Mouse (Mus musculus) layer of hippocampus, adult 11-12 months (tissue): Measurements from ENCODE around the gene Bex6.

Experiments
- DNase-seq: peaks from one replicate; pipeline ENCODE4 v3.0.0; 2022; ENCODE audit warnings: low spot score

Bex6 gene

DNA sequence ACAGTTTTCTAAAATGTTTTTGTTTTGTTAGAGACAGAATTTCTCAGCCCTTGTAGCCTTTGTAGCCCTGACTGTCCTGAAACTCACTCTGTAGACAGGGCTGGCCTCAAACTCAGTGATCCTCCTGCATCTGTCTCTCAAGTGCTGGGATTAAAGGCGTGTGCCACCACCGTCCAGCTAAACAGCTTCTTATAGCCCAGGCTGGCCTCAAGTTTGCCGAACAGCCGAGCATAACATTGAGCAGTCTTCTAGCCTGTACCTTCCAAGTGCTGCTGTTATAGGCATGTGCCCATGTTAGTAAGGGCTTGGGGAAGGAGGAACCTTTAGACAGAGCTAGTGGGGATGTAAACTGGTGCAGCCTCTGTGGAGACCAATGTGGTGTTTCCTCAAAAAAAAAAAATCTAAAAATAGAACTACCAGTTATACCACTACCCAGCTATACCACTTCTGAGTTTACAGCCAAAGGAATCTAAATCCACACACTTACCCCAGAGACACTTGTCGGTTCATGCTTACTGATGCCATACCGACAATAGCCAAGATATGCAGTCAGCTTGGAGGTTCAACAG is at the start of gene Bex6:
TSS of gene Bex6 (plus strand) at position 491 of the 569 bp plus-strand sequence.
- no peak for DNase-seq

DNA sequence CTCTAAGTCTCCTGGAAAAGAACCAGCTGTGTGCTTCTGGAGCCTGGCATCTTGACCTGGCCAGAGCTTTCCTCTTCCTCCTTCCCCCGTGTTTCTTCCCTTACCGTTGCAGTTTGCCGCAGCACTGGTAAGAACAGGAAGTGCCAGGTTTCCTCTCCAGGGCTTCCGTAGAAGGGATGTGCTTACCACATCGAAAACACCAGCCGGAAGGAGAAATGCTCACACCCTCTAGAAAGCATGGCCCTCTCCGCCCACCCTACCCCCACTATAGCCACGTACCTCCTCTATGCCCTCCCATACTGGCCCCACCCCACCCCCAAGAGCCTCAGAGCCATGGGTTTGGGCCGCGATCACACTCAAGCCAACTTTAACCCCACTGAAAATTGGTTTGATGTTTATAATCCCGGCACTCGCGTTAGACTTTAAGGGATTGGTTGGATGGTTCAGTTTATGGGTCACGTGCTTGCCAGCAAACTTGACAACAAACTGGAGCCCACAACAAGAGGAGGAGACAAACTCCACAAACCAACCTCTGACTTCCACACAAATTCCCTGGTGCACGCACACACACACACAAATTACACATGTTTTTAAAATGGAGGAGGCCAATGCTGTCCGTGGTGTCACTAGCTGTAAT is 49.3 kb upstream of the Bex6 start:
- DNase-seq: no peak

DNA sequence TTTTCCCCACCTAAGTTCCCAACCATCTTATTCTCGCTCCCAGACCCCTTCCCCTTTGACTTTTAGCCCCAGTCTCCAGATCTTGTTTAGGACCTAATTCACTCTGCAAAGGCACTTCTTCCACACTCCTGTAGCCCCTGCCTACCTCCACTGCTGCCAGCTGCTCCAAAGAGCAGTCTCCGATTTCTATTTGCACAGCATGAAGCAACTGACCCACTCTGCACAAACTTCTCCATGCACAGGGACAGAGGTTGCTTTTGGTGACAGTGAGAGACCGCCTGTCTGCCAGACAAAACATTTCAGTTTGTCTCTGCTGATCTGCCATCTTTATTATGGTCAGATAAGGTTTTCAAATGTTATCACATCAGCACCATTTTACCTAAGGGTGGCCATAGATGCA is 46.5 kb upstream of the Bex6 start:
- no peak for DNase-seq

DNA sequence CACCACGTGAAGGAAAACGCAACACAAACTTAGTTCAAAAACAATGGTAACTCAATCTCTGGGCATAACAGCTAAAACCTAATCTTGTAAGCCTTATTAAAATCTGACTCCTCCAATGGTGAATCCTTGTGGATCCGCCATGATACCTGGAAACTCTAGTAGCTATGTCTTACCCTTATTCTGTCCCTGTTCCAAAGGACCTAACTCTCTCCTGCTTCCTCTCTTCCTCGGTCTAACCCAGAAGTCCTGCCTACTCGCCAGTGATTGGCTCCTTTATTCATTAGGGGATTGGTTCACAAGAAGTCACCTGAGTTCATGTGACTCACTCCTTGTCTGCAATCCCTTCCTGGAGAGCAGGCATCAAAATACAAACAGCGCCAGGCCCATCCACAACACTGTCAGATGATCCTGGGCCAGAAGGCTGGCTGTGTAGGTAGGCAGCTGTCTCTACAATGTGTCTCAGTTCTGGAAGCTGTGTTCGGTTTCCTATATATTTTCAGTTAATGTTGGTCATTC is 43.7 kb upstream of the Bex6 start:
- DNase-seq: no peak

DNA sequence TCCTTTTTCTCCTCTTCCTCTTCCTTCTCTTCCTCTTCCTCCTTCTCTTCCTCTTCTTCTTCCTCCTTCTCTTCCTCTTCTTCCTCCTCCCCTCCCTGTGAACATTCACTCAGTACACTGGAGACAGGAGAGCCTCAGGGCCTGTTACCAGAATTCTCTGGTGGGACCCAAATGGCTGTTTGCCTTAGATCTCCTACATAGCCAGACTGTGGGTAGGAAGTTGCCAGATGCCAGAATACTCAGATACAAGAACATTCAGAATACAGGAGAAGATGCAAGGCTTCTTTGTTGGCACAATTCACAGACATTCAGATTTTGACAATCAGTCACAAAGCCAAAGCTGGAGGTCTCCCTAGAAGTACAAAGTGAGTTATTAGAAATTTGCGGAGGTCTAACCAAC is 40.7 kb upstream of the Bex6 start:
- DNase-seq: peak; percentile 67

DNA sequence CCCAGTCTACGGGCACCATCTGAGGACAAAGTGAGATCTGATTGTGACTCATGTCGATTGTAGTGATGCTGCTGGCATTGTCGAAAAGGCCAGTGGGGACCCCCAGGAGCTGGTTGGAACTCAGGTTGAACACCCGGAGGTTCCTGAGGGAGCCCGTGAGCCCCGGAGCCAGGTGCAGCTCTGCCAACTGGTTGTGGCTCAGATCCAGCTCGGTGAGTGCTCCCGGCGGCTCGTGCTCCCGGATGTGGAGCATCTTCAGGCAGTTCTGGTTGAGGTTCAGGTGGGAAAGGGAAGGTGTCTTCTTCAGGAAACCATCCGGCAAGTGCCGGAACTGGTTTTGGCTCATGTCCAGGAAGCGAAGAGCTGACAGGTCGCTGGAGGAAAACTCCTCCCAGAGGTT is 35.9 kb upstream of the Bex6 start:
- DNase-seq: no peak

DNA sequence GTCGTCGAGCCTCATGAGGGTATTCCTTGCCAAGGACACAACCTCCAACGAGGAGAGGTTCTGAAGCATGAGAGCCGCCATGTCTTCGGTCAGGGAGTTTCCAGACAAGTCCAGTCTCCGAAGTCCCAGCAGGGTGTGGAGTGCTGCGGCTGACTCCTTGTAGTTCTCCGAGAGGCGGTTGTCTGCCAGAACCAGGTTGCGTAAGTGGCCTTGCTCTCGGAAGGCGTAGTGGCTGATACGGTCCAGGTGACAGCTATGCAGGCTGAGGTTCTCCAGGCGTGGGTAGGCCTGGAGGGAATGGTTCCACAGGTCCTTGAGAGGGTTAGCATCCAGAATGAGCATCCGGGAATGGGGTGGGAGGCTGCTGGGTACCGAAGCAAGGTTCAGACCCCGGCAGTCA is 35.0 kb upstream of the Bex6 start:
- no peak for DNase-seq

DNA sequence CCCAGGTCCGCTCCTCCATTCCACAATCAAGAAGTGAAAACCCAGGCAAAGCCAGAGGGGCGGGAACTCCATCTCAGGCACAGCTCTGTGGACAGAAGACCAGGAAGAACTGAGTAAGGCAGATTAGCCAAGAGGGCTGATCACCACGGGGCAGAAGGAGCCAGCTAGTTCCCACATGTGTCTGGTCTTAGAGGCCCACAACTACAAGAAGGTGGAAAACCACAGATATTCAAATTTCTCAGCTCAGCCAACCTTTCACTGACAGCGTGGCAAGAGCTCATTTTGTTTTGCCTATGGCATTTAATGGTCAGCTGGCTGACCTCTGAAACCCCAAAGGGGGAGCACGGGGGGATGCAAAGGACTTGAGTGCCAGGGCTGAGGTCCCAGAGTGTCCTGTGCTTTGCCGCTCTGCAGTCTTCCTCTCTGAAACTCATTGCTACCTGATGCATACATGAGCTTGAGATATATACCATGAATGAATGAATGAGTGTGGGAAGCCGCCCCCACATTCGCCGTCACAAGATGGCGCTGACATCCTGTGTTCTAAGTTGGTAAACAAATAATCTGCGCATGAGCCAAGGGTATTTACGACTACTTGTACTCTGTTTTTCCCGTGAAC is 31.9 kb upstream of the Bex6 start:
- no peak for DNase-seq

DNA sequence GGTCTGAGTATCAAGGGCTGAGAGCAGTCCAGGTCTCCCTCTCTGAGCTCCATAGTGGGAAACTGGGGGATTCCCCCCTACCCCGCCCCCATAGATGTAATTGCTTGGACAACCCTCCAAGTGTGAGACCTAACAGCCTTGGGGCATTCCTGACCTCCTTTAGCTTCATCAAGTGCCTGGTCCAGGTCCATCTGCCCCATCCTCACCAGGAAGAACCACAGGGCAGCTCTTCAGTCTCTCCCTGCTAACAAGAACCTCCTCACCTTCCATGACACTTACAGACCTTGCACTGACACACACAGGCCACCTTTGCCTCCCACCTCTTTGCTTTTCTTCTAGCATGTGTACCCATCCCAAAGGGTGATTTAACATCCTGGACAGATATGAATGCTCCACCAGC is 25.6 kb upstream of the Bex6 start:
- no peak for DNase-seq

DNA sequence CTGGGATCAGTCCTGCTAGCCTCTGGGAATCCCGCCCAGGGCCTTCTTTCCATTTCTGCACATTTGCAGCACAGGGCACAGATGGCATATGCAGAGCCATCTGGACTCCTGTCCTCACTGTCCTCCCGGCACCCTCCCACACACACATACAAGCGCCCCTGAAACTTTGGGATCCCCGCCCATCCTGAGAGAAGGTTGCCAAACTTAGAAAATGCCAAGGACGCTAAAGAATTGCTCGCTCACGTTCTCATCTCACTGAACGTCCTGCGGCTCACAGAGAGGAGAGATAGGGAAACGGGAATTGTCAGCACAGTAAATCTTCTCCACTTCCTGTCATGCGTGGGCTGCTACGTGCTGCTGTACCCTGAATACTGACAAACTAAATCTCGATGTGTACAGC is 25.2 kb upstream of the Bex6 start:
- peak; percentile 79 for DNase-seq

DNA sequence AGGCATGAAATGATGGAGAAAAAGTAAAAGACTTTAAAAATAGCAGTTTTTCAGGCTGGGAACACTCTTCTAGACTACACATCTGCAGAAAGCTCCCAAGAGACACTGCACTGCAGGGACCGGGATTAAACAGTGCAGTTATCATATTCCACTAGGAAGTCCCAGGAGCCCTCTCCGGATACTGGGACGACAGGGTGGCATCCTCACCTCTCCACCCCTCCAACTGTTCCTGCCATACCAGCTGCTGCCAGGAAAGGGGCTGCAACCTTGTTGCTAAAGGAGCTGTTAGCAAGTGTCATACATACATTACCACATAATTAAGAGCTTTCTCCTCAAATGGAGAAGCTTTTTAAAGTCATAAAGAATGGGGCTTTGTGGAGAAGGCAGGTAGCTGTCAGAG is 22.9 kb upstream of the Bex6 start:
- no peak for DNase-seq

DNA sequence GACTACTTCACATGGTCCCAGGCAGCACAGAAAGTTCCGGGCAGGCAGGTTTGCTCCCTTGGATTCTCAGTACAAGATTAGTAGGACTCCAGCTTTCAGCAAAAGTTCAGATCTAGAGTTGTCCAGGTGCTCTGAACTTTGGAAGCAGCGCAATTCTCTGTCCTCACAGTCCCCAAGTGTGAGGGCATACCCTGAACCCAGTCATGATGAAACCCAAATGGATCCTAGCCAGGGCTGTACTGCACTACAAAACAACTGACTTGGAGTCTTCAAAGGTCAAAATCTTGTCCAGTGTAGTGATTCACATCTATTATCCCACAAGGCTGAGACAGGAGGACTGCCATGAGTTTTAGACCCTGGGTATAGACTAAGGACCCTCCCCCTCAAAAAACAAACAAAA is 22.3 kb upstream of the Bex6 start:
- DNase-seq: no peak

DNA sequence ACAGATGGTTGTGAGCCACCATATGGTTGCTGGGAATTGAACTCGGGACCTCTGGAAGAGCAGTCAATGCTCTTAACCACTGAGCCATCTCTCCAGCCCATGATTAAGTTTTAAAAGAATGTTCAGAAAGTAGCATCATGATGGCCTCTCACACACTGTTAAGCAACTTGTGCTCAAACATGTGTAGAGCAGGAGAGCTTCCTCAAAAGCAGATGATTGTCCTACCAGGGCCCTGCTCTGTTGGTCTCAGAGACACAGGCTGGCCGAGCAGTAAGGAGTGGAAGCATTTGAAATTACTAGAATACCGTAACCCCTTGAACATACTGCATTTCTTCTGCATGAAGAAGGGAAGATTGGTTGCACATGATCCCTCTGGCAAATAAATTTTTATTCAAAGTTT is 20.7 kb upstream of the Bex6 start:
- DNase-seq: no peak

DNA sequence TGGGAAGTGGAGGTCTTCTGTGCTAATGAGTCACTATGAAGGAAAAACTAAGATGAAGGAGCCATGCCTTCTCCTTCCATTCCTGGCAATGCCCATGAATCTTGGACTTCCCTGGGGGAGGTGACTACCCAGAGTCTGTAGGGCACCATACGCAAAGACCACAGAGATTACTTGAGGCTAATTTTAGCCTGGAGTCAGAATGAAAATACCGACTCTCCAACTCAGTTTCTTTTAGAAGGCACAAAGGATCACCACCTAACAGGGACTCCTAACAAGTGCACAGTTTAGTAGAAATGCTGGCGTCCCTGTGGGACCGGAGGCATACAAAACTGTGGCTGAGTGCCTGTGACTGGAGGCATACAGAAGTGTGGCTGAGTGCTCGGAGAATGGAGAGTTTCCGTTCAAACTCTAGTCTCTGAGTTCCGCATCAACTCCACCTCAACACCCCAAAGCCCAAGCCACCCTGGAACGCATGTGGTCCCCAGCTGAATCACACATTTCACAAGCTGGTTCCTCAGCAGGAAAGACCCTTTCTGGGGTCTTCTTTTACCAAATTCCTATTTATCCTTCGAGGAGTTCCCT is 18.8 kb upstream of the Bex6 start:
- no peak for DNase-seq

DNA sequence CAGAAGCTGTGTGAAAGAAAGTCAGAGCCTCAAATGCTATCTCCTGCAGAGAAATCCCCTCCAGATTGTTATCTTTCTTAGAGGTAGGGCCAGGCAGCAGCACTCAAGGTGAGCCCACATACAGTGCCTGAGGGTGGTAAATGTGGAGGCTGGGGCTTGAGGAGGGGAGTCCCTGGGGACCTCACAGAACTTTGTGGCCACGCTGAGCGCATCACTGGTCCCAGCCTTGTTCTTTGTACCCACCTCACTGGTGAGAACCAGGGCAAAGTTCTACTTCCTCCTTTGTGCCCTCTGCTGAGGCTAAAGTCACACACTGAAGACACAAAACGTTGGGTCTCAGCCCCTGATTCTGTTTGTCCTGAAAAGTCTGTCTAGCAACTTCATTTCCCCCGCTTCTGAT is 16.2 kb upstream of the Bex6 start:
- DNase-seq: no peak

DNA sequence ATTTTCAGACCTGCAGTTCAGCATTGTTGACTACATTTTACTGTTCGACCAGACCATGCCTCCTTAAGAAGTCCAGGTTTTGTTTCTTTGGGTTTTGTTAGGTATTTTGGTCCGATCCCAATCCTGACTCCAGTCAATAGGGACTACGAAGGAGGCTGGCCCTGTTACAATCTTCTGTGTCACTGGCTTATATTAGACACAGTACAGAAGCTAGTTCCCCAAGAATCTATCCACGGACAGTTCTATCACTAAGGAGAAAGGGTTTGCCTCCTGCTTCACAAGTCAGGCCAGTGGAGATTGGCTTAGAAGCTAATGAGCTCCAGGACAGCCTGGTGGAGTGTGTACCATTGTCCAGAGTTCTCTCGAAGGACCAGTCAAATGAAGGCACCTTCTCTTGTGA is 15.7 kb upstream of the Bex6 start:
- DNase-seq: no peak

DNA sequence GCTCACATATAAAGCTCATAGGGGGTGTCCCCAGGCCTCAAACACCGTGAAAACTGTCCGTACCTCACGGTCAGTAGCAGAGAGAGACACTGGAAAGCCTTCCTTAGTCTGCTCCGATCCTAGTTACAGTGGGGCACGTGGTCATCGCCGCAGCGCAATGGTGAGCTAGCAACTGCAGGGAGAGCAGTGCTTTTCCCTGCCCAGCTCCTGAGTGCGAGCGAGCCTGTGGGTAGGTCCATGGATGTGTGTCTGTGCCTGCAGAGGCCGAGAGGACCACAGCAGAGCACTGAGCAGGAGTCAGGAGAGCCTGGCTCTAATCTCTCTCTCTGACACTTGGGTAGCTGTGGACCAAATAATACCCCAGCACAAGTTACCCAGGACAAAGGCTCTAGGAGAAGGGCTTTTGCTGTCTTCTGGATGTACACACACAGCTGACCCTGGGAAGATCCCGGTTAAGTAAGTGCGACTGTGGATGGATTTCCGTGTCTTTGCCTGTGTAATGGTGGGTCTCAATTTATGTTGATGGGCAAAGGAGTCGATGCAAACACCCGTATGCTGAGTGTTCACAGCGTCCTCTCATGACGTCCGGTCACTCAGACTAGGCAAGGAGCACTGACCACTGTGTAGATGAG is 15.1 kb upstream of the Bex6 start:
- DNase-seq: no peak

DNA sequence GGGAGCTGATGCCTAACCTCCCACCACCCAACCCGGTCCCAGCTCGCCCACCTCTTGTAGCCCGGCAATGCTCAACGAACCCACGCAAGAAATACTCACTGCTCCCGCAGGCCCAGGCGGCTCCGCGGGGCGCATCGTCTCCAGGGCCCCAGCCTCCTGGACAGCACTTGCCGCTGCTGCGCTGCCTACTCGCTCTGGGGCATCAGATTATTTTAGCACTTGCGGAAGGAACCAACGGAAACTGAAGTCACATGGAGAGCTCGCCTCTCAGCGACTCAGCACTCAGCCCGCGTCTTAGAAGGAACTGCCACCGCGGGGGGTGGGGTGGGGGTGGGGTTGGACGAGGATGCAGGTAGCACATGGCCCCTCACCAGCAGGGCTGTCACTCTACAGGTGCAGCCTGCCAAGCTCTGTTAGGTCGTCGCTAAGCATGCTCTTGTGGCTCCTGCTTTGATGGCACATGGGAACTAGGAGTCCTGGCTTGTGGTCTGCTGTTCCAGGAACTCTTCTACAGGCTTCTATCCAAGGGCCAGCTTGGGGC is 14.3 kb upstream of the Bex6 start, which contains the start of gene Nrros:
TSS of gene Nrros (minus strand) at position 314 of the 541 bp plus-strand sequence.
- peak; percentile 65 for DNase-seq

DNA sequence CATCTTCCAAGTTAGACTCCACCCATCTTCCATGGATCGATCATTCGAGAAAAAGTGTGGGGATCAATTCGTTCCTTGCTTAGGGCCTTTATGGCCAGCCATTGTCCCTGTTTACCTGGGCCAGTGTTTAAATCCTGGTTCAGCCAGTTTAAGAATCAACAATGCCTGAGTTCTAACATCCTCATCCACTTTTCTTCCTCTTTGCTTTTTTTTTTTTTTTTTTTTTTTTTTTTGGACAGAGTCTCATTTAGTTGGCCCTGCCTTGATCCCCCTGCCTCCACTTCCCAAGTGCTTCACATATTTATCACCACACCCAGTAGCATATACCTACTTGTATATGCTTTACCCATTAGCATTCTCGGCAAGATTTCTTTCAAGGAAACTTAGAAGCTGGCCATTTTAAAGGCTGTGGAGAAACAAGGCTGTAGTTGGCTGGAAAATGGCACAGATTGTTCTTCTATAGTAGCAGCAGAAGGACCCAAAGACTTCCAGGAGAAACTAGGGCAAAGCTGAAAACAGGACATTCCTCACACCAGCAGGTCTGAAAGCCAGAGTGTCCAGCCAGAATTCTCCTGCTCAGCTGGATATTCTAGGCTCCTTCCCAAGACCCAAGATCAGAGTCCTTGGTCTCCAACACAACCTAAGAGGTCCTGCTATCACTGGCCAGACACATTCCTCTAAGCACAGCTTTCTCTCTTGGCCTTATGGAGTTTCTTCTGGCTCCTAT is 11.6 kb upstream of the Bex6 start:
- DNase-seq: no peak

DNA sequence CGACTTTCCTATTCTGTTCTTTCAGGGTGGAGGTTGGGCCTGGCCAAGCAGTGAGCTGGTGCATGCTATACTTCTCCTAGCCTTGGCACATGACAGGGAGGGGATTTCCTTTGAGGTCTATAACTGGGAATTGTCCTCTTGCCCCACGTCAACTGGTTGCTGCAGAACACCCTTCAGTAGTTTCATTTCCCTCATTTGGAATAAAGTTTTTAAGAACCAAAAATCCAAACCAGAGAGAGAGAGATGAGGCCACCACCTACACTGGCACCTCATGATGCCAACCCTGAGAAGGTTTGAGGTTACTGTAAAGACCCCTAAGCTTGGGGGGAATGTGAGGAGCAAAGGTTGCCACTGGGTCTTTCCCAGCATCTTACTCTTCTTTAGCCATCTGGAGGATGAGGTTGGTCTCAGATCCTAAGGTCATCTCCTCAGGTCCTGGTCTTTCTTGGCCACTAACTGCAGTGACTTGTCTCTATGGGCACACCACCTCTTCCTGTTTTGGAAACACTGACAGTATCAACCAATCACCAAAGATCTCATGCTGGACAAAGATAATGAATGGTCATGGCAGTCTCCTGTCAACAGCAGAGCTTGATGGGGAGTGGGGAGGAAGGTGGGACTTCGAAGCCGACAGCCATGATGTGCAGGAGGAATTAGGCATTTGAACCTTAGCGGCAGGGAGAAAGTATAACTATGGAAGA is 8.4 kb upstream of the Bex6 start:
- no peak for DNase-seq

DNA sequence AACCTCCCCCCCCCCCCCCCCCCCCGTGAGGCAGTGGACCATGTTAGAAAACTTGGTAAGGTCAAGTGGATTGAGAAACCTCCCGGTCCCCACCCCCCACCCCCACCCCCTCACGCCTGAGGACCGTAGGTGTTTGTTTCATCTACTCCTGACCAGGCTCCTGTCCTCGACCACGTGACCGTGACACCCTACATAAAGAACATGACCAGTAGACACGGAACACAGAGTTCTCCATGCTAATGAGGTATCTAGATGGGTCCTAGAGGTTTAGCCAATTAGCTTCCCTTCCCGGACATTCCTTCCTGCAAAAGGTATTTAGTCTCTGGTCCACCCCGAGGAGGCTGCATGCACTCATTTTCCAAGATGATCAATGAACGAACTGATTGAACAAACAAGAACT is 6.2 kb upstream of the Bex6 start:
- no peak for DNase-seq
